Mouse (Mus musculus) heart, embryonic 10.5 days (tissue): ENCODE measurements around the gene Snrpn. TPM values are rescaled to one million over a fixed set of nuclear protein-coding genes. Genes with fewer than 3 reads are reported as not detected.
"Not testable (repeated sequence)": the region's sequence is repeated elsewhere in the genome, so short reads cannot be mapped to it uniquely, and the experiment has no call there.

Experiments used
- DNase-seq: peaks from one replicate; pipeline ENCODE4 v3.0.0-alpha.2; 2017; ENCODE audit warnings: low spot score
- H3K27ac ChIP-seq: fragments of 300-500 bp; sonication (generic); 2 replicates; pipeline ENCODE4 v1.5.1; 2016; ENCODE audit warnings: mild to moderate bottlenecking
- H3K27me3 ChIP-seq: fragments of 300-500 bp; sonication (generic); 2 replicates; pipeline ENCODE4 v1.6.1; 2016; ENCODE audit warnings: mild to moderate bottlenecking; ENCODE audit not compliant: poor library complexity, insufficient read depth, severe bottlenecking
- H3K36me3 ChIP-seq: fragments of 300-500 bp; sonication (generic); 2 replicates; pipeline ENCODE4 v1.6.1; 2016; ENCODE audit warnings: mild to moderate bottlenecking, moderate library complexity
- H3K4me1 ChIP-seq: fragments of 300-500 bp; sonication (generic); 2 replicates; pipeline ENCODE4 v1.6.1; 2016; ENCODE audit warnings: mild to moderate bottlenecking
- H3K4me3 ChIP-seq: fragments of 300-500 bp; sonication (generic); 2 replicates; pipeline ENCODE4 v1.5.1; 2016; ENCODE audit warnings: mild to moderate bottlenecking, moderate library complexity
- H3K9me3 ChIP-seq: fragments of 300-500 bp; sonication (generic); 2 replicates; pipeline ENCODE4 v1.6.1; 2016; ENCODE audit warnings: mild to moderate bottlenecking, moderate library complexity
- WGBS: fragments of 180-500 bp; shearing (Covaris S2); methylation state at CpG from one replicate; pipeline ENCODE4 v1.1.7; 2016; 5-methylcytosine and 5-hydroxymethylcytosine counted together
- polyA plus RNA-seq: library from polyadenylated mRNA; unstranded; fragments of >200 nt; fragmentation: Nextera tagmentation; extraction: Ambion mirVana; gene quantifications from 2 replicates; pipeline ENCODE4 v1.2.1, GENCODE M21; 2016

Gene Snrpn
- 81.3 and 81.7 TPM in 2 replicates for polyA plus RNA-seq

DNA sequence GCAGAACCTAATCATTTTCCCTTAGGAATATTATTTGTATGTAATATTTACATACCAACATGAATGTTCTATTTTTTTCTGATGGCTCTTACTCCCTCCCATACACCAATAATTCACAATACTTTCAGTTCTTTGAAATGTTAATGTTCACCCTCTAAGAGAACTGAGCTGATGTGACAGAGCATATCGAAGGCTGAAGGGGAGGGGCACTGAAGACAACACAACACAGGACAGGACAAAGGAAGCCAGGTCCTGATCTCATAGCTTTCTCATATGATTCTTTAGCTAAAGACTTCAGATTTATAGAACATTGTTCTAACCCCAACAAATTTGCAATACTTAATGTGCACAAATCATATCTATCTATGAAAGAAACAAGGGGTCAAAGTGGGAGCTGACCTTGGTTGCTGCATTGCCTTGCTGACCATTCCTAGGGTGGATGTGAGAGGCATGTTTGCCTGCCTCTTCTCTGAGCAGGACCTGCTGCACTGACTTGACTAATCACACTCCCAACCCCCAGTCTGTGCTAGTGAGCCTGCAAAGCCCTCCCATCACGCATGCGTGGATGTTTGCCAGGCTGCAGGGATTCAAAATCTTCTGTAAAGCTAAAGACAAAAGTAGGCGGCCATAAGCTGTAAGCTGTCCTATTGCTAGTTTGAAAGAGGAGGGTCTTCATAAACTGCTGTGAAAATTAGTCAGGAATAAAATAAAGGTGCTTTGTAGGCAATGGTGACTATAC, at the start of gene Snrpn:
TSS of gene Snrpn (minus strand) at position 478 of the 739 bp plus-strand sequence.
- no peaks in the 10 kb centered on the region for H3K27me3 ChIP-seq
- no peak within 1 kb of the TSS for H3K4me3 ChIP-seq
- WGBS = 61% methylated on average over 4 of the region's 4 CpGs
- no peaks in the 10 kb centered on the region for H3K36me3 ChIP-seq
- DNase-seq = no peak
- no peaks in the 10 kb centered on the region for H3K4me1 ChIP-seq
- H3K27ac ChIP-seq = no peak within 1 kb of the TSS
- H3K9me3 ChIP-seq = no peaks in the 10 kb centered on the region

DNA sequence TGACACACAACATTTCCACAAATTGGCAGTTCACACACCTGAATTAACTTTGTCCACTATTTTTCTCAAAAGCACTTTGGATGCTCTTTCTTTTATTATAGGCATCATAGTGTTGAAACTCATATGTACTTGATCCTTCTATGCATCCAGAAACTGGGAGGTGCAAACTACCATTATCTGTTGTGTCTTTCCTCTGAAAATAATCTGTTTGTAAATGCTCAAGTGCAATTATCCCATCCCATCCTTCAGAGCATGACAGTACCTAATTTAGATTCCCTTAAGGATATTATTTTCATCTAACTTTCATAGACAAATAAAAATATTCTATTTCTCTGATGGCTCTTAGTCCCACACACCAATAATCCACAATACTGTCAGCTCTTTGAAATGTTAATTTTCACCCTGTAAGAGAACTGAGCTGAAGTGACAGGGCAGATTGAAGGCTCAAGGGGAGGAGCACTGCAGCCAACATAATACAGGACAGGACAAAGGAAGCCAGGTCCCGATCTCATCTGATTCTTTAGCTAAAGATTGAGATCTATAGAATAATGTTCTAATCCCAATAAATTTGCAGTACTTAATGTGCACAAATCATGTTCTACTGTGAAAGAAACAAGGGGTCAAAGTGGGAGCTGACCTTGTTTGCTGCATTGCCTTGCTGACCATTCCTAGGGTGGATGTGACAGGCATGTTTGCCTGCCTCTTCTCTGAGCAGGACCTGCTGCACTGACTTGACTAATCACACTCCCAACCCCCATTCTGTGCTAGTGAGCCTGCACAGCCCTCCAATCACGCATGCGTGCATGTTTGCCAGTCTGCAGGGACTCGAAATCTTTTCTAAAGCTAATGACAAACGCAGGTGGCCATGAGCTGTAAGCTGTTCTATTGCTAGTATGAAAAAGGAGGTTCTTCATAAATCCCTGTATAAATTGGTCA, 30.5 kb upstream of the Snrpn start:
- Histone ChIP-seq H3K9me3 (peaks cover 7% of the 10 kb centered on the region), H3K27ac (no peak overlapping the region), H3K4me3 (no peak overlapping the region), H3K27me3 (no peaks in the 10 kb centered on the region), H3K4me1 (no peaks in the 10 kb centered on the region), H3K36me3 (no peaks in the 10 kb centered on the region)
- no peak for DNase-seq
- 63% methylated on average over 5 of the region's 5 CpGs for WGBS

DNA sequence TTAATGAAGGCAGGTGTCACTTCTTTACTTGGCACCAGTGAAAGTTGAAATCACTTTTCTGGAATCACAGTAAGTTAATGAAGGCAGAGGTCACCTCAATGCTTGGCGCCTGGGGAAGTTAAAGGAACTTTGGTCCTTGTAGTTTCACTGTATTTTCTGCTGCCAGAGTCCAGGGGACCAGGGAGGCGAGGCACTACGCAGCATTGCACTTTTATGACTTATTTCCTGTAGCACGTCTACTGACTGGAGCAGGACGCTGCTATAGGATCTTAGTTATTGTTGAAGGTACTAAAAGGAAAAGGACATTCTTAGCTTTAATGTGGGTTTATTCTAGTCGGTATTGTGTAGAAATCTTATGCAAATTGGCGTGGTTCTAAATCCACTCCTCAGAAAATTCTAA, 14.7 kb downstream of the Snrpn start:
- Histone ChIP-seq H3K9me3 (no peaks in the 10 kb centered on the region), H3K4me3 (no peak overlapping the region), H3K36me3 (no peaks in the 10 kb centered on the region), H3K4me1 (no peaks in the 10 kb centered on the region), H3K27ac (no peak overlapping the region), H3K27me3 (no peaks in the 10 kb centered on the region)
- no peak for DNase-seq
- WGBS = 70% methylated on average over 7 of the region's 7 CpGs

DNA sequence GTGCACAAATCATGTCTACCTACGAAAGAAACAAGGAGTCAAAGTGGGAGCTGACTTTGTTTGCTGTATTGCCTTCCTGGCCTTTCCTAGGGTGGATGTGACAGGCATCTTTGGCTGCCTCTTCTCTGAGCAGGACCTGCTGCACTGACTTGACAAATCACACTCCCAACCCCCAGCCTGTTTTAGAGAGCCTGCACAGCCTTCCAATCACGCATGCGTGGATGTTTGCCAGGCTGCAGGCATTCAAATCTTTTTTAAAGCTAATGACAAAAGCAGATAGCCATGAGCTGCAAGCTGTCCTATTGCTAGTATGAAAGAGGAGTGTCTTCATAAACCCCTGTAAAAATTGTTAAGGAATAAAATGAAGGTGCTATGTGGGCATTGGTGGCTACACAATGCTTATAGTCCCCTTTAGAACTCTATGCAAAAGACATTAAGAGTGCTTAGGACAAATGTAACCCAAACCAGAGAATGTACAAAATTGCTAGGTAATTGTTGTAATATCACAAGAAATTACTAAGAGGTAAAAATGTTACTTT, 16.9 kb downstream of the Snrpn start:
- WGBS = 54% methylated on average over 3 of the region's 3 CpGs

DNA sequence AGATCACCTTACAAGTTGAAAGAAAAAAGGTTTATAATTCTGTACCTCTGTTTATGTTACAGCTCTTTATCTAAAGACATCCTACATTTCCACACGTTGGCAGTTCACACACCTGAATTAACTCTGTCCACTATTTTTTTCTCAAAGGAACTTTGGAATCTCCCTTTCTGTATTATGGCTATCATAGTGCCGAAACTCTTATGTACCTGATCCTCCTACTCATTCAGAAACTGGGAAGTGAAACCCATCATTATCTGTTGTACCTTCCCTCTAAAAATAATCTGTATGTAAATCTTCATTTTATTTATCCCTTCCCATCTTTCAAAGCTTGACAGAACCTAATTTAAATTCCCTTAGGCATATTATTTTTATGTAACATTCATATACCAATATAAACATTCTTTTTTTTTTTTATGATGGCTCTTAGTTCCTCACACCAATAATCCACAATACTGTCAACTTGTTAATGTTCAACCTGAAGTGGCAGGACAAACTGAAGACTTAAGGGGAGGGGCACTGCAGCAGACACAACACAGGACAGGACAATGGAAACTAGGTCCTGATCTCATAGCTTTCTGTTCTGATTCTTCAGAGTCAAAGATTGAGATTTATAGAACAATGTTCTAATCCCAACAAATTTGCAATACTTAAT, 17.5 kb downstream of the Snrpn start:
- no peaks in the 10 kb centered on the region for H3K36me3 ChIP-seq
- H3K27me3 ChIP-seq = no peaks in the 10 kb centered on the region
- H3K4me3 ChIP-seq = no peak overlapping the region
- DNase-seq = no peak
- H3K27ac ChIP-seq = no peak overlapping the region
- no peaks in the 10 kb centered on the region for H3K9me3 ChIP-seq
- WGBS = 79% methylated on average over 2 of the region's 2 CpGs
- no peaks in the 10 kb centered on the region for H3K4me1 ChIP-seq

More for the DNA sequence above, 16.9 kb downstream of the Snrpn start:
- not testable (repeated sequence) for H3K27ac ChIP-seq, H3K36me3 ChIP-seq, H3K9me3 ChIP-seq, H3K4me3 ChIP-seq, H3K27me3 ChIP-seq, DNase-seq, H3K4me1 ChIP-seq

DNA sequence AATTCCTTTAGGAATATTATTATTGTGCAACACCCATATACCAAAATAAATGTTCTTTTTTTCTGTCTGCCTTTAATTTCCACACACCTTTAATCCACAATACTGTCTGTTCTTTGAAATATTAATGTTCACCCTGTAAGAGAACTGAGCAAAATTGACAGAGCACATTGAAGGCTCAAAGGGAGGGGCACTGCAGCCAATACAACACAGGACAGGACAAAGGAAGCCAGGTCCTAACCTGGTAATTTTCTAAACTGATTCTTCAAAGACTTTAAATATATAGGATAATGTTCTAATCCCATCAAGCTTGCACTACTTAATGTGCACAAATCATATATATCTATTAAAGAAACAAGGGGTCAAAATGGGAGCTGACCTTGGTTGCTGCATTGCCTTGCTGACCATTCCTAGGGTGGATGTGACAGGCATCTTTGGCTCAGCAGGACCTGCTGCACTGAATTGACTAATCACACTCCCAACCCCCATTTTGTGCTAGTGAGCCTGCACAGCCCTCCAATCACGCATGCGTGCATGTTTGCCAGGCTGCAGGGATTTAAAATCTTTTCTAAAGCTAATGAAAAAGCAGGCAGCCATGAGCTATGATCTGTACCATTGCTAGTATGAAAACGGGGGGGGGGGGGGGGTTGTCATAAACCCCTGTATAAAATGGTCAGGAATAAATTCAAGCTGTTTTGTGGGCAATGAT, 42.7 kb downstream of the Snrpn start:
- Histone ChIP-seq H3K27ac (no peak overlapping the region), H3K27me3 (no peaks in the 10 kb centered on the region), H3K9me3 (no peaks in the 10 kb centered on the region), H3K4me1 (no peaks in the 10 kb centered on the region), H3K36me3 (no peaks in the 10 kb centered on the region), H3K4me3 (no peak overlapping the region)
- no peak for DNase-seq
- 60% methylated on average over 3 of the region's 3 CpGs for WGBS

DNA sequence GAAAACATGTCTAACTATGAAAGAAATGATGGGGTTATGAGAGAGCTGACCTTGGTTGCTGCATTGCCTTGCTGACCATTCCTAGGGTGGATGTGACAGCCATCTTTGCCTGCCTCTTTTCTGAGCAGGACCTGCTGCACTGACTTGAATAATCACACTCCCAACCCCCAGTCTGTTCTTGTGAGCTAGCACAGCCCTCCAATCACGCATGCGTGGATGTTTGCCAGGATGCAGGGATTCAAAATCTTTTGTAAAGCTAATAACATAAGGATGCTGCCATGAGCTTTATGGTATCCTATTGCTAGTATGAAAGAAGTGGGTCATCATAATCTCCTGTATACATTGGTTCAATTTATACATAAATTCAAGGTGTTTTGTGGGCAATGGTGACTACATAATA, 63.7 kb downstream of the Snrpn start:
- no peak overlapping the region for H3K4me3 ChIP-seq
- DNase-seq = no peak
- H3K27me3 ChIP-seq = no peaks in the 10 kb centered on the region
- no peaks in the 10 kb centered on the region for H3K36me3 ChIP-seq
- no peaks in the 10 kb centered on the region for H3K9me3 ChIP-seq
- H3K27ac ChIP-seq = no peak overlapping the region
- 60% methylated on average over 2 of the region's 2 CpGs for WGBS
- H3K4me1 ChIP-seq = no peaks in the 10 kb centered on the region

DNA sequence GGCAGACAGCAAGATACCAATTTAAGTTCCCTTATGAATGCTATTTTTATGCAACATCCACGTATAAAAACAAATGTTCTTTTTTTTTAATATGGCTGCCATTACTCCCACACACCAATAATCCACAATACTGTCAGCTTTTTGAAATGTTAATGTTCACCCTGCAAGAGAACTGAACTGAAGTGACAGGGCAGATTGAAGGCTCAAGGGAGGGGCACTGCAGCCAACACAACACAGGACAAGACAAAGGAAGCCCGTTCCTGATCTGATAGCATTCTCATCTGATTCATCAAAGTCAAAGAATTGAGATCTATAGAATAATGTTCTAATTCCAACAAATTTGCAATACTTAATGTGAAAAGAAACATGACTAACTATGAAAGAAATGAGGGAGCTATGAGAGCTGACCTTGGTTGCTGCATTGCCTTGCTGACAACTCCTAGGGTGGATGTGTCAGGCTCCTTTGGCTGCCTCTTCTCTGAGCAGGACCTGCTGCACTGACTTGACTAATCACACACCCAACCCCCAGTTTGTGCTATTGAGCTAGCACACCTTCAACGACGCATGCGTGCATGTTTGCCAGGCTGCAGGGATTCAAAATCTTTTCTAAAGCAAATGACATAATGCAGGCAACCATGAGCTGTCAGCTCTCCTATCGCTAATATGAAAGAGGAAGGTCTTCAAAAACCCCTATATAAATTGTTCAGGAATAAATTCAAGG, 92.4 kb downstream of the Snrpn start:
- H3K27me3 ChIP-seq = no peaks in the 10 kb centered on the region
- no peak overlapping the region for H3K4me3 ChIP-seq
- H3K4me1 ChIP-seq = no peaks in the 10 kb centered on the region
- no peaks in the 10 kb centered on the region for H3K9me3 ChIP-seq
- H3K27ac ChIP-seq = no peak overlapping the region
- no peak for DNase-seq
- H3K36me3 ChIP-seq = no peaks in the 10 kb centered on the region
- WGBS = 65% methylated on average over 6 of the region's 6 CpGs

DNA sequence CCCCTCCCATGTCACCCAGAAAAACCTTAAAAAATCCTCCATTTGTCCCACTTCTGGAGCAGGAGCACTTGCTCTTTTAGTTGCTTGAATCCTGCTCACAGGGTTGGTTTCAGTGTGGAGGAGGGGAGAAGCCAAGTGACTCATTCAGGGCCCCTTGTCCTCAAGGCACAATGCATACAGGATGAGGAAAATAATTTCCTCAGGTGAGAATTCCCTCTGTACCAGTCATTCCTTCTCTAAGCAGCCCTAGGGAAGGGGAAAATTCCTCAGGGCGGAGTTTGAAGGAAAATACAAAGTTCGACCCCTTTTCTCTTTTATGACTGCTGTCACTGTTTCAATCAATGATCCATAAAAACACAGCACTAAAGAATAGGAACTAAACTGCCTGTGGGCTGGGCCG, 126.8 kb downstream of the Snrpn start:
- 79% methylated on average over 3 of the region's 3 CpGs for WGBS
- H3K27ac ChIP-seq = no peak overlapping the region
- H3K4me3 ChIP-seq = no peak overlapping the region
- no peaks in the 10 kb centered on the region for H3K27me3 ChIP-seq
- no peaks in the 10 kb centered on the region for H3K9me3 ChIP-seq
- no peaks in the 10 kb centered on the region for H3K36me3 ChIP-seq
- DNase-seq = no peak
- H3K4me1 ChIP-seq = no peaks in the 10 kb centered on the region

DNA sequence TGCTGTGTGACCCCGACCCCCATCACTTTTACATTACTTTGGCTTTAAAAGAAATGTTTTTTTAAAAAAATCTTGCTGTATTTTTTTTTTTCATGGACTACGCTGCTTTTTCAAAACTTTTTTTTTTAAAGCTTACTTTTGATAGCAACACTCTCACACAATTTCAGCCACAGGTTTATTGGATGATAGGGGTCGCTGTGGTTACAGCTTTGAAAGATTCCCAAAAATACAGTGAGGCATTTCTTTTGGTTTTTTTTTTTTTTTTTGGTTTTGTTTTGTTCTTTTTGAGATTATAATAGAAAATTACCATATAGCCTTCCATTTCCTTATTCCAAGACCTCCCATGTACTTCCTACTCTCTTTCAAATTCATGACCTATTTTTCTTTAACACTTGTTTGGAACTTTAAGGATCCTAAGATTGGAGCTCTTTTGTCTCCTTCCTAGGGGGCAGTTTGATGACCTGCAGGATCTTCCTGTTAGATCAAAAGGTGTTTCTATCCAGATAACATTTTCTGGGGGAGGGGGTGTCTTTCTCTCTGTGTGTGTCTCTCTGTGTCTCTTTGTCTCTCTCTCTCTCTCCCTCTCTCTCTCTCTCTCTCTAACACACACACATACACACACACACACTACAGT, 132.2 kb downstream of the Snrpn start:
- H3K27ac ChIP-seq = no peak overlapping the region
- H3K9me3 ChIP-seq = peaks cover 20% of the 10 kb centered on the region
- WGBS = 36% methylated on average over 3 of the region's 3 CpGs
- H3K4me3 ChIP-seq = no peak overlapping the region
- DNase-seq = no peak
- no peaks in the 10 kb centered on the region; the same call in 1 of the 2 replicates for H3K4me1 ChIP-seq
- H3K36me3 ChIP-seq = no peaks in the 10 kb centered on the region
- no peaks in the 10 kb centered on the region for H3K27me3 ChIP-seq

DNA sequence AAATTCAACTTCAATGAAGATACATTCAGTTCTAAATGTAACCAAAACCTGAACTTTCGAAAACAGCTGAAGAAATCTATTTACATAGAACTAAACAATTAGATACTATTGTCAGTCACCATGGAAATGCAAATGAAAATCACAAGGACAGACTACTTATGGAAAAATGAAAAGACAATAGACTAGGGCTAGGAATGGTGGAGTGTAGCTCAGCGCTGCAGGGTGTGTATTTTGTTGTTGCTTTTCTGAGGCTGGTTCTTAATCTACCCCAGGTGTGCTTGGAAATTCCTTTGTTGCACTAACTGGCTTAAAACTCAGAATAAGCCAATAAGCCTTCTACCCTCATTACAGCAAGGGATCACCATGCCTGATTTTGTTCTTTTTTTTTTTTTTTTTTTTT, 133.8 kb downstream of the Snrpn start:
- Histone ChIP-seq H3K4me1 (no peaks in the 10 kb centered on the region; the same call in 1 of the 2 replicates), H3K27ac (no peak overlapping the region), H3K36me3 (no peaks in the 10 kb centered on the region), H3K4me3 (no peak overlapping the region), H3K9me3 (peaks cover 23% of the 10 kb centered on the region), H3K27me3 (no peaks in the 10 kb centered on the region)
- DNase-seq = no peak
- WGBS = 51% methylated on average over 2 of the region's 2 CpGs
